Mouse (Mus musculus) cerebral cortex, adult 2 months (tissue): ENCODE results near the gene Scn9a.

ENCODE experiments used
- WGBS: fragments of 180-500 bp; shearing (Covaris S2); methylation state at CpG from one replicate; pipeline ENCODE4 v1.1.7; 2018; 5-methylcytosine and 5-hydroxymethylcytosine counted together

Scn9a gene

DNA sequence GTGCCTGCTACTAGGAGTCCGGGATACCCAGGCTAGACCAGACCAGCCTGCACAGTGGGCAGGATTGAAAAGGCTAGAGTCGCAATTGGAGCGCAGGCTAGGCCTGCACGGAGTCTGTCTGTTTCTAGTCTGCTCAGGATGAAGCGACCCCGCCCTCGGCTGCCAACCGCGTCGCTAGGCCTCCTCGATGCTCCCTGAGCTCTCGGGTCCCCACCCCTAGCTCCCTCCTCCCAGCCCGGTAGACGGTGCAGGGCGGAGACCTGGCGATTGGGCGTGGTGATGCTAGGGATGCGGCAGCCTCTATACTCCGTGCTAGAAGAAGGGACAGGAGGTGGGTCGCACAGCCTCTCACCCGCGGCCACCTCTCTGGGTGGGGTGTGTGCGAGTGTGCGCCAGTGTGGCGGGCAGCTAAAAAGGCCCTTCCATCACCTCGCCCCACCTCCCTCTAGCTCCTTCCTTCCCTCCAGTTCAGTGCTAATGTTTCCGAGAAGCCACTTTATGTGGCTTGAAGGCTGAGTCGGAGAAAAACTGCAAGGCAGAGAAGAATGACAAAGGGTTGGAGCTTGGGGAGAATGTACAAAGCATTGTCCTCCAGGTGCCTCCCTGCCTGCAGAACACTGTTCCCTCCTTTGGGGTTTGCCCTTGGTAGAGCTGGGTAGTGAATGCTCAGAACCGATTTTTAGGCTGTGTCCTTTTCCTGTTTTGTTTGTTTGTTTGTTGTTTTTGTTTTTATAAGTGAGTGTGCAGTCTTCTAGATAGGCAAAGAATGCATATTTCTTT is at the start of gene Scn9a:
Scn9a (minus strand) TSS at position 383 of the 780 bp plus-strand sequence.
- 1% methylated on average over 29 of the region's 29 CpGs for WGBS

- WGBS, result 85% methylated on average over 1 of the region's 1 CpGs
Observed at GRCm38 (mm10) chr2:66661988-66662387, 27.2 kb upstream of the Scn9a start.

DNA sequence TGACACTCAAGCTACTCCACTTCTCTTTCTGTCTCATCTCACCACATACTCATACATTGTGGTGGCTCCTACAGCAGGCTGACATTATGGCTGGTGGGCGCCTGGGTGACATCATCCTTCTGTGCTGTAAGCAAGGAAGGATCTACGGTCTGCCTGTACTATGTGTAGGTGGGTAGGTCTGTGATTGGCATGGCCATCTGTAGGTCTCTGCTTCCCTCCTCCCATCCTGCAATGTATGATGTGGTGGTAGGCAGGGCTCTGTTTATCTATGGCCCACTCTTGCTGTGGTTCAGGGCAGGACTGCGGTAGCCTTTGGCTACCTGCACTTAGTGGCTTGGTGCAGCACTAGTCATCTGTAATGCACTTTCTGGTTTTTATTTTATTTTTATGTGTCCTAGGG is 21.7 kb upstream of the Scn9a start:
- 79% methylated on average over 3 of the region's 3 CpGs for WGBS

DNA sequence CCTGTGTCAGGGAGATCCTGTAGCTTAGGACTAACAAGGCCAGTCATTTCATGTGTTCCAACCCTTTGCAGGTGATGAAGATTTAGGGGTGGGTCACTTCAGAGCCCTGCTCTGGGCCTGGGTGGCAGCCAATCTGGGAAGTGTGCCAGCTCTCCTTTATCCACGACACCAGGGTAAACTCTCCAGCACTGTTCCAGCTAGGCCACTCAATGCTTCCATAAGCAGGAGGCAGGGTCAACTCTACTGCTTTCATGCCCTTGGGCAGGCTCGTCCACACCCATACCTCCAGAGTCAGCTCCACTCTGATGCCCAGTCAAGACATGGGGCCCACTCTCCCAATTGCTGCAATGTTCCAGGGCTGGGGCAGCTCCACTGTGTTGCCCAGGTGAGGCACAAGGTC is 20.7 kb upstream of the Scn9a start:
- 67% methylated on average over 2 of the region's 2 CpGs for WGBS

DNA sequence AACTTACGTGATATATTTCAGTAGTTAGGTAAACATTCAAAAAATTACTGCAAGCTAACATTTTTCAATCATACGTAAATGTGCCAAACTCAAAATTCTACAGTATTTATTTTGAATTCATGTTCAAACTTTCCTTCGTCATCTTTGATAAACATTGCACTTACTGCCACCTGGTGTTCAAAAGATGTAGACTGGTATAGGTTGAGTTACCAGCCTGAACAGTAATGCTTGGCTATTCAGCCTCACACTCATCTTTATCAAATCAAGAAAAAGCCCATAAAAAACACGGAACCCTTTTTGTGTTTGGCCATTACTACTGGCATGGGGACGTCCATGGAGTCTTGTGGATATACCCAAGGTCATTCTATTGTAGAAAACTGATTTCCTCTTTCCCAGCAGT is 9.6 kb upstream of the Scn9a start:
- 17% methylated on average over 5 of the region's 5 CpGs for WGBS

DNA sequence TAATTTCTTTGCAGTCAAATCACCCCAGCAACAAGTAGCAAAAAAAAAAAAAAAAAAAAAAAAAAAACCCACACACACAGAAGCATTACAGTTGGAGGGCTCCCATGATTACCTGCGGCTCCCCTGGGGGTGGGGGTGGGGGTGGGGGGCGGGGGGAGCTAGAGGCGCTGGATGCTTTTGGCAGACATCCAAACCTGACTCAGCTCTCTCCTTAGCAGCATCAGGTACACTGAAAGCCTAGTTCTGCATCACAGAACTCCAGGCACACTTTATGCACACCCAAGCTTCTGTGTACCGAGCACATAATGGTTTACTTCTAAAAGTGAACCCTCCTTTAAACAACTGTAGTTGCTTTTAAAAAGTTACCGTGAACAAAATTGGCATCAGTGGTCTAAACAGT is 2.0 kb downstream of the Scn9a start:
- WGBS, result 6% methylated on average over 5 of the region's 5 CpGs

- WGBS, result 72% methylated on average over 7 of the region's 7 CpGs
Observed at GRCm38 (mm10) chr2:66611091-66611490, 23.7 kb downstream of the Scn9a start.

- WGBS, result 71% methylated on average over 6 of the region's 6 CpGs
Observed at GRCm38 (mm10) chr2:66597313-66597712, 37.4 kb downstream of the Scn9a start.

GRCm38 (mm10) chr2:66596145-66596544 is 38.6 kb downstream of the Scn9a start:
- 86% methylated on average over 5 of the region's 5 CpGs for WGBS

DNA sequence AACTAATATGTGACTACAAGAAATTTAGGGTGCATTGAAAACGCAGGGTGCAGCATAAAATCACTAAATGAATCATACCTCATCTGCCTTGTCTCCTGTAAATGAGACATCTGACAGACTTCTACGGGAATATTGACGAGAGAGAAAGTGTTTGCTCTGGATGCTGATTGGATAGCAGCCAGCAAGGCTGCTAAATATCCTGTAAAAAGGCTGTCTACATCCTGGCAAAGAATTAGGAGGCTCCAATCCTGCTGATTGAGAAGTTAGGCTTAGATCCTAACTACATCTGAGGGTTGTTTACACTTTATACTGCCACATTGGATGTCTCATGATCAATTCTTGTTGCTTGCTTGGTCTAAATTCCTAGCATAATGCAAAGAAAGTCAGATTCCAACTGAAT is 44.6 kb downstream of the Scn9a start:
- WGBS, result 60% methylated on average over 3 of the region's 3 CpGs

DNA sequence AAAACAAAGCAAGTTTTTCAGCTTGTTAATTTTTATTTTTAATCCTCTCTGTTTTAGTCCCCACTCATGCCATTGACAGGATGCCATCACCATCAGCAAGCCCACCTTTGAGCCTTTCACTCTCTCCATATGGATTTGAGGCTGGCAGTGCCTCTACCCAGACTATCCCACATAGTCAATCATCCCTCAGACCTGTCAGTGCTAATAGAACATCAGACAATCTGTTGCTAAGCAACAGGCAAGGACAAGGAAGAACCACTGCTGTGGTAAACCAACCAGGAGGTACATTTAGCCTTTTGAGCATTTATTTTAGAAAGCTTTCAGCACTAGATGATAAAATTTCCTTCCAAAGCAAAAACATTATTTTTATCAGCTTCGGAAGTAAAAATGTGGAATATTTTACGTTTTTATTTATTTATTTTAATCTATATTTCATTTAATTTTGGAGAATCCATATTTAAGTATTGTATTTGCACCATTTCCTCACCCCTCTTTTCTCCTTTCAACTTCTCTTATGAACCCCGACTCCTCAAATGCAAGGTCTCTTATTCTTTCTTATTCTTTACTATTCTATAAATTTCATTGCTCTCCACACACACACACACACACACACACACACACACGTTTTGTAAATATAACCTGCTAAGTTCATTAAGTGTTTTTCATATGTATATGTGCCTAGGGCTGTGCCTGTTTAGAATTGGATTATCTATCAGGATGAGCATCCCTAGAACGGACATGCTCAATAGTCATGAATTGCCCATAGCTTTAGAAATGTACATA is 54.5 kb downstream of the Scn9a start:
- 59% methylated on average over 5 of the region's 5 CpGs for WGBS

DNA sequence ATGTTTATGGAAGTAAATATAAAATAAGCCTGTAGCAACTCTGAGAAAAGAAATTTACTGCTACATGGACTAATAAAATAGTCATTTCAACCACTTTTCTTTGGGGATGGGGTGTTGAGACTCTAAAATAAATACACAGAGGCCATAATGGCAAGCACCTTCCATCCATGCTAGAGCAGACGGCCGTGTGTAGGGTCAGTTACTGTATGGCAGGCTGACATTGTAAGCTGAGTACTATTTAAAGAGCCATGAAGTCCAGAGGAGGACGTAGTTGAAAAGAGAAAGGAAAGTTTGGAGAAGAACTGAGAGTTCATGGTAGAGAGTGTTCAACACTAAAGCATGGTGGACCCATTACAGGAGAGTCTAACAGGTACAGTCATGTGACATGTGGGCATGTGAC is 86.5 kb downstream of the Scn9a start:
- WGBS, result 85% methylated on average over 3 of the region's 3 CpGs

GRCm38 (mm10) chr2:66519966-66520365 is 114.8 kb downstream of the Scn9a start:
- 75% methylated on average over 3 of the region's 3 CpGs for WGBS

DNA sequence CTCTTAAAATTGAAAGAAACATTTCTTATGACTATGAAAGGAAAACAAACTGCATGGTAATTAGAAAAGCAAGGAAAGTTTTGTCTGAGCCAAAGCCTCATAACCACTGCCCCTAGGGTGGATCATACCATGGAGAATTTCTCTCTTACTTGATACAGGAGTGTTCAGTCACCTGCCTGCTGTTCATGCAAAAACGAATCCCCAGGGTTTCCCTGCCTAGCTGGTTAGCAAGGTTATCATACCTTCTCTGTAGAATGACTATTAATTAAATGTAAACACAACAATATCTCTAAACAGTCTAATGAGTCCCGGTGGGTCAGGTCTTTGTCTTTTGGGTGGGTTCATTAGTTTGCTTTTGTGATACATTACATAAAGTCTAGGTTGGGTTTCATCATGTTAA is 123.3 kb downstream of the Scn9a start:
- WGBS, result 79% methylated on average over 2 of the region's 2 CpGs

DNA sequence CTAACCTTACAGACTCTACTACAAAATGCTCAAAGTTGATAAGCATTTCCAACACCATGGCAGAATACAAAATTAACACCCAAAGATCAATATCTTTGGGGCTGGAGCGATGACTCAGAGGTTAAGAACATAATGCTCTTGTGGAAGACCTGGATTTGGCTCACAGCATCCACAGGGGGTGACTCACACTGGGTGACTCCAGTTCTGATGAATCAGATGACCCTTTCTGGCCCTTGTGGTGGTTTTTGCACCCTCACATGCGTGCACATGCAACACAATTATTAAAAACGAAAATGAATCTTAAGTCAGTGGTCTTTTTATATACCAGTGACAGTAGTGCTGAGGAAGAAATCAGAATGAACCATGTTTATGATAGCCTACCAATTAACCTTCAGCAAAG is 126.7 kb downstream of the Scn9a start:
- WGBS, result 86% methylated on average over 3 of the region's 3 CpGs

- WGBS, result 93% methylated on average over 1 of the region's 1 CpGs
Observed at GRCm38 (mm10) chr2:66507616-66508015, 127.1 kb downstream of the Scn9a start.

DNA sequence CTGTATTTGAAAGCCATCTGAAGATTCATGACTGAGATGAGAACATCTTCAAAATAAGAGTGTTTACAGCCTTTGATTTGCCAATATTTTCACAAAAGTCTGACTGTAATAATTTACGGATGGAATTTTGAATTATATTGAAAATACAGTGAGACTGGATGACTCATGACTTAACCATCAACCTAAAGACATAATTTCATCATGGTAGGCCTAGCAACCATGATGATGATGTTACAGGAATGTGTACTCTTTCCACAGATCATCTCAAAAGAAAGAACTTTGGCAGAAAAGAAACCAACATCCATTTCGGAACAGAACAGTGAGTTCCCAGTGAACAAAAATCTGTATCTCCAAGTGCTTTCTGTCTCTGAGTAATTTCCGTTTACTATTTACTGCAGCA is 132.6 kb downstream of the Scn9a start:
- WGBS, result 85% methylated on average over 3 of the region's 3 CpGs

- WGBS, result 58% methylated on average over 8 of the region's 8 CpGs
Observed at GRCm38 (mm10) chr2:66494556-66494955, 140.2 kb downstream of the Scn9a start.

DNA sequence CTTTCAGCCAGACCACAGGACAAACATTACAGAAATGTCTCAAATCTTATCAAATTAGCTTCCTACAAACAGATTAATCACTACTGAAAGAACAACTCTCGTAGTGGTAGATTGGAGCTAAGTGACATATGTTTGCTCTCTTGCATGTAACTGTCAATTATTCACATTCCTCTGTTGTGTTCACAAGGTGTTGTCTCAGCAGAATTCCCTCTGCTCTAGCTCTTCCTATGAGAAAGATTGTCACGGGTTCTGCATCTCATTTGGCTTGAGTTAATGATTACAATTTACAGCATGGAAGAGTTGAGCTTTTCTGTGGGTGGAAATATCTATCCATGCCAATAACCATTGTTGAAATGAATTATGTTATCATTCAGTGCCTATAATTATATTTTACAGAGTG is 156.4 kb downstream of the Scn9a start:
- WGBS, result 66% methylated on average over 2 of the region's 2 CpGs

- WGBS, result 43% methylated on average over 3 of the region's 3 CpGs
Observed at GRCm38 (mm10) chr2:66473181-66473822, 161.5 kb downstream of the Scn9a start.

DNA sequence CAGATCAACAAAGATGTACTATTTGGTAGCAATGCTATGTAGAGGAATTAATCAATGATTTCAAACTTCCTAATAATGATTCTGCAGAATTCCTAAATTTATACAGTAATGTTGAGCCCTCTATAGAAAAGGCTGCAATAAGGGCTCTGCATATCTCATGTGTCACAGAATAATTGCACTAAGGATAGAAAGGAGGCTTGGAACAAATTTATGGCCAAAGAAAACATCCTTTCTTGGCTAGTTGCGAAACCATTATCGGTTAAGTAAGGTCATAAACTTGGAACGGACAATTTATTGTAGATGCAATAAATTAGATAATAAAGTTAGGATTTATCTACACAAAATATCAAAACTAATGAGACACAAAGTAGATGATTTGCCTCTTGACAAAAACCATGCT is 169.3 kb downstream of the Scn9a start:
- WGBS, result 94% methylated on average over 3 of the region's 3 CpGs

DNA sequence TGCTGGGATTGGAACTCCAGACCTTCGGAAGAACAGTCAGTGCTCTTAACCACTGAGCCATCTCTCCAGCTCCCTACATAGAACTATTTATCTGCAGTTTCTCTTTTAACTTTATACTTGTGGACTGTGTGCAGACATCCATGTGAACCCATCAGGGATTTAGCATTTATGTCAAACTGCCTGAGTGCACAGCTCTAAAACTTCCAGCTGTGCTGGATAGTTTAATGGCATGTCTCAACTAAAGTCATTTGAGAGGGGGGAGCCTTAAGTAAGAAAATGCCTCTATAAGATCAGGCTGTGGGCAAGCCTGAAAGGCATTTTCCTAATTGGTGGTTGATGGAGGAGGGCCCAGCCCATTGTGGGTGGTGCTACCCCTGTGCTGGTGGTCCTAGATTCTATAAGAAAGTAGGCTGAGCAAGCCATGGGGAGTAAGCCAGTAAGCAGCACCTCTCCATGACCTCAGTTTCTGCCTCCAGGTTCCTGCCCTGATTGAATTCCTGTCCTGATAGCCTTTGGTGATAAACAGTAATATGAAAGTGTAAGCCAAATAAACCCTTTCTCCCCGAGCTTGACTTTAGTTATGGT is 169.8 kb downstream of the Scn9a start:
- 86% methylated on average over 2 of the region's 2 CpGs for WGBS
